Mouse (Mus musculus): ENCODE measurements at regions not wholly inside any gene's neighbourhood (a gene's known extent, or its start where the extent isn't known, plus 50 kb on each side); places are given as distances from the start of the nearest gene placed in this dataset.
A peak's percentile ranks its signal among the peaks of the same experiment; 100 is the strongest.

- DNase-seq (ENCODE audit: low spot score) = no peak
- Histone ChIP-seq H3K27ac (no peak overlapping the region), H3K4me1 (replicated peaks; ENCODE audit: insufficient read depth, low read length) (no peaks in the 10 kb centered on the region), H3K36me3 (ENCODE audit: insufficient read depth, low read length) (no peaks in the 10 kb centered on the region), H3K9ac (ENCODE audit: low read depth, low read length) (no peak overlapping the region), H3K9me3 (replicated peaks; ENCODE audit: low read length) (no peaks in the 10 kb centered on the region), H3K4me2 (ENCODE audit: low read length) (no peak overlapping the region), H3K27me3 (ENCODE audit: insufficient read depth, low read length) (no peaks in the 10 kb centered on the region), H3K4me3 (replicated peaks; ENCODE audit: low read depth, low read length) (no peak overlapping the region)
- TF ChIP-seq CTCF (IDR thresholded peaks at IDR 0.05; ENCODE audit: low read depth) = no peak
- WGBS = 31% methylated on average over 2 of the region's 2 CpGs
- ATAC-seq (replicated peaks; ENCODE audit: low FRiP score, low read depth) = no peak
These were observed 79.4 kb upstream of the BC030870 start for GRCm38 (mm10) chr8:65208791-65209190.

- peak; percentile 13; the same call in 1 of the 2 replicates for TF ChIP-seq CTCF (IDR thresholded peaks at IDR 0.05; ENCODE audit: low read depth)
- H3K4me2 ChIP-seq (ENCODE audit: low read length) = no peak overlapping the region
- DNase-seq (ENCODE audit: low spot score) = no peak
- 96% methylated on average over 2 of the region's 2 CpGs for WGBS
- H3K9ac ChIP-seq (ENCODE audit: low read depth, low read length) = no peak overlapping the region
- H3K4me1 ChIP-seq (replicated peaks; ENCODE audit: insufficient read depth, low read length) = no peaks in the 10 kb centered on the region
- no peaks in the 10 kb centered on the region for H3K9me3 ChIP-seq (replicated peaks; ENCODE audit: low read length)
- H3K27ac ChIP-seq = no peak overlapping the region
- no peaks in the 10 kb centered on the region for H3K27me3 ChIP-seq (ENCODE audit: insufficient read depth, low read length)
- no peak for ATAC-seq (replicated peaks; ENCODE audit: low FRiP score, low read depth)
- no peak overlapping the region for H3K4me3 ChIP-seq (replicated peaks; ENCODE audit: low read depth, low read length)
- no peaks in the 10 kb centered on the region for H3K36me3 ChIP-seq (ENCODE audit: insufficient read depth, low read length)
These were observed 76.8 kb upstream of the BC030870 start for GRCm38 (mm10) chr8:65206202-65206601.

DNA sequence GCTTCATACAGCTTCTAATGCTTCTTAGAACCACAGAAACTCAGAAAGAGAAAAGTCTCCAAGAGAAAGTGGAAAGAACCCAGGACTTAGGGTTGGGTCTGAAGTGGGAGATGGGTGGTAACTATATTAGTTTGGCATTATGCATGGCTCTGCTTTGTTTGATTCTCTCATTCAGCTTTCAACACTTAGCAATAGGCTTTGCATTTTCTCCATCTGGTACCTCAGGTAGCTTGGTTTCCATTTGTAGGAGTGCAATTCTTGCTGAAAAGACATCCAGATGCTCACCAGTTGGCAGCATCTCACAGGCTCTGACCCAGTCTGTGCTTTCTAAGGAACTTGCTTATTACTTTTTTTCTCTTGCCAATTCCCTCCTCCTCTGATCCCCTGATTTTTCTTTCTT, 65.3 kb upstream of the BC030870 start:
- ATAC-seq (replicated peaks; ENCODE audit: low FRiP score, low read depth) = no peak
- Histone ChIP-seq H3K36me3 (ENCODE audit: insufficient read depth, low read length) (no peaks in the 10 kb centered on the region), H3K4me1 (replicated peaks; ENCODE audit: insufficient read depth, low read length) (no peaks in the 10 kb centered on the region)

DNA sequence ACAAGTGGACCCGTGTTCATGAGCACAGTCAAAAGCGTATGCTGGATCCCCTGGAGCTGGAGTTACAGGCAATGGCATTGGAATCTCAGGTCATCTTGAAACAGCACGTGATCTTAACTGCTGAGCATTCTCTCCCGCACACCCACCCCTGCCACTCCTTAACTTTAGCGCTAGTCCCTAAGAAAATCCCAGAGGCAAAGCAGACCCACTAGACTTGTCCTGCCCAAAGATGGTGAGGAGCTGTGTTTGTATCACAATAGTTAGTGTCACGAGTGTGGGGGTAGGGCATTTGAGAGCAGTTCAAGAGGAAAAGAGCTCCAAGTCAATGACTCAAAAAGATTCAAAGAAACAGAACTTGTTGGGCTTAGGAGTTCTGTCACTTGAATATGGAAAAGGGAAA, 64.9 kb upstream of the BC030870 start:
- Histone ChIP-seq H3K9me3 (replicated peaks; ENCODE audit: low read length) (no peaks in the 10 kb centered on the region), H3K27ac (no peak overlapping the region), H3K4me3 (replicated peaks; ENCODE audit: low read depth, low read length) (no peak overlapping the region), H3K4me1 (replicated peaks; ENCODE audit: insufficient read depth, low read length) (no peaks in the 10 kb centered on the region), H3K36me3 (ENCODE audit: insufficient read depth, low read length) (no peaks in the 10 kb centered on the region), H3K4me2 (ENCODE audit: low read length) (no peak overlapping the region), H3K27me3 (ENCODE audit: insufficient read depth, low read length) (no peaks in the 10 kb centered on the region), H3K9ac (ENCODE audit: low read depth, low read length) (no peak overlapping the region)
- no peak for DNase-seq (ENCODE audit: low spot score)
- ATAC-seq (replicated peaks; ENCODE audit: low FRiP score, low read depth) = no peak
- 80% methylated on average over 6 of the region's 6 CpGs for WGBS
- no peak for TF ChIP-seq CTCF (IDR thresholded peaks at IDR 0.05; ENCODE audit: low read depth)

More for the DNA sequence above, 65.3 kb upstream of the BC030870 start:
- Histone ChIP-seq H3K27me3 (ENCODE audit: insufficient read depth, low read length) (no peaks in the 10 kb centered on the region), H3K9ac (ENCODE audit: low read depth, low read length) (no peak overlapping the region), H3K4me3 (replicated peaks; ENCODE audit: low read depth, low read length) (no peak overlapping the region), H3K9me3 (replicated peaks; ENCODE audit: low read length) (no peaks in the 10 kb centered on the region), H3K4me2 (ENCODE audit: low read length) (no peak overlapping the region), H3K27ac (no peak overlapping the region)
- DNase-seq (ENCODE audit: low spot score) = no peak
- TF ChIP-seq CTCF (IDR thresholded peaks at IDR 0.05; ENCODE audit: low read depth) = no peak

- Histone ChIP-seq H3K4me3 (replicated peaks; ENCODE audit: low read depth, low read length) (no peak overlapping the region), H3K9me3 (replicated peaks; ENCODE audit: low read length) (no peaks in the 10 kb centered on the region), H3K27ac (no peak overlapping the region), H3K27me3 (ENCODE audit: insufficient read depth, low read length) (no peaks in the 10 kb centered on the region), H3K4me2 (ENCODE audit: low read length) (no peak overlapping the region), H3K4me1 (replicated peaks; ENCODE audit: insufficient read depth, low read length) (no peaks in the 10 kb centered on the region), H3K36me3 (ENCODE audit: insufficient read depth, low read length) (no peaks in the 10 kb centered on the region), H3K9ac (ENCODE audit: low read depth, low read length) (no peak overlapping the region)
- ATAC-seq (replicated peaks; ENCODE audit: low FRiP score, low read depth) (no peak), DNase-seq (ENCODE audit: low spot score) (no peak)
- WGBS = 7% methylated on average over 5 of the region's 5 CpGs
- no peak for TF ChIP-seq CTCF (IDR thresholded peaks at IDR 0.05; ENCODE audit: low read depth)
These were observed 53.0 kb upstream of the BC030870 start for GRCm38 (mm10) chr8:65182346-65182745.

DNA sequence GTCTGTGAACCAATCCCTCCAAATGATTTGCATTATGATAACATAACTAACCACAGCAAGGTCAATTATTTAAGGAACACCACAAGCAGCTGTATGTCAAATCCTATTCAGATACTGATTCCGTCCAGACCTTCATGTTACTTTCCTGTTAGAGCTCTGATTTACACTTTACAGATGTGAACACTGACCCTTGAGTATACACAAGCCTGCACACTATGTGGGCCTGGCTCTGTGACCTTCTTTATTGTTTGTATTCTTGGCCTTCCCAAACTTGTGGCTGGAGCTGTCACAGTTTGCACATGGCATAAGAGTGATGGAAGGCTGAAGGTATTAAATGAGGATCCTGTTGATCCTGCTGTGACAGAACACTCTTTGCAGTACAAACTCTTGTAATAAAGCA, 51.1 kb upstream of the BC030870 start:
- ATAC-seq (replicated peaks; ENCODE audit: low FRiP score, low read depth) = no peak
- Histone ChIP-seq H3K4me1 (replicated peaks; ENCODE audit: insufficient read depth, low read length) (no peaks in the 10 kb centered on the region), H3K9me3 (replicated peaks; ENCODE audit: low read length) (no peaks in the 10 kb centered on the region), H3K9ac (ENCODE audit: low read depth, low read length) (no peak overlapping the region), H3K36me3 (ENCODE audit: insufficient read depth, low read length) (no peaks in the 10 kb centered on the region), H3K27ac (no peak overlapping the region), H3K27me3 (ENCODE audit: insufficient read depth, low read length) (no peaks in the 10 kb centered on the region), H3K4me2 (ENCODE audit: low read length) (no peak overlapping the region), H3K4me3 (replicated peaks; ENCODE audit: low read depth, low read length) (no peak overlapping the region)
- 24% methylated on average over 1 of the region's 1 CpGs for WGBS
- DNase-seq (ENCODE audit: low spot score) = peak; percentile 56
- no peak for TF ChIP-seq CTCF (IDR thresholded peaks at IDR 0.05; ENCODE audit: low read depth)

Data from kidney, postnatal 0 days (tissue).